Comparison of ENCODE assay signal across 19 mouse cellular contexts in the genomic region with DNA sequence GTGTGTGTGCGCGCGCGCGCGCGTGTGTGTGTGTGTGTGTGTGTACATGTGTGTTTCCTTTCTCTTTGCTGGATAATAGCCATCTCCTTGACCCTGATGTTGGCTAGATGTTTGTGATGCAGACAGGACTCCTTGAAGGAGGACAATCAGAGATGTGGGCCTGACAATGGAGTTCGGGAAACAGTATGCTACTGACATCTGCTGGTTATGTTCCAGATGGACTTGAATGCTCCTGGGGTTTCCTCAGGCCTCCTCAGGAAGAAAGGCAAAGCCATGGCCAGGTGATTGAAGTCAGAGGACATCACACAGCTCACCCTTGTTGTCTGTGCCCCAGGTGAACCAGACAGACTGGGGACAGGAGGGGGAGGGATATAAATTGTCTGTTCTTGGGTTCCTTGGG.
A peak's percentile ranks its signal among the peaks of the same experiment; 100 is the strongest.
DNase-seq lines count a peak whose midpoint lies in the region; ATAC-seq and TF ChIP-seq lines count a peak whose summit lies in the region.
"Had no signal": no experiment of that assay in that cellular context is flagged by ENCODE, and none has a peak within 500 bp of the region (broad histone marks: within the 10 kb centered on the region; RNA-seq: fewer than 3 reads in every experiment).

No protein-coding gene starts in this region.

- WGBS in heart, postnatal 0 days: 64% methylated on average over 8 of the region's 8 CpGs
- WGBS in lung, embryonic 14.5 days: 79% methylated on average over 8 of the region's 8 CpGs
- whole genome bisulfite sequencing in neural tube, embryonic 15.5 days: 93% methylated on average over 8 of the region's 8 CpGs

- H3K4me2 ChIP-seq in heart, postnatal 0 days (ENCODE audit: low read depth, low read length): no peak overlapping the region
- H3K4me2 ChIP-seq in lung, embryonic 14.5 days: no peak overlapping the region
- H3K4me2 ChIP-seq in neural tube, embryonic 15.5 days: no peak overlapping the region
- H3K4me2 ChIP-seq: heart, embryonic 12.5 days; hindbrain, embryonic 12.5 days; liver, embryonic 12.5 days; neural tube, embryonic 13.5 days had no signal

- no peak overlapping the region for H3K27ac ChIP-seq in heart, postnatal 0 days (ENCODE audit: low read depth)
- H3K27ac ChIP-seq in lung, embryonic 14.5 days (ENCODE audit: low read depth): no peak overlapping the region
- no peak overlapping the region for H3K27ac ChIP-seq in neural tube, embryonic 15.5 days (replicated peaks)
- H3K27ac ChIP-seq: hindbrain, embryonic 12.5 days; liver, embryonic 12.5 days; neural tube, embryonic 13.5 days had no signal

- H3K4me1 ChIP-seq in heart, postnatal 0 days (ENCODE audit: control insufficient read depth, insufficient read depth): no peaks in the 10 kb centered on the region
- no peaks in the 10 kb centered on the region for H3K4me1 ChIP-seq in lung, embryonic 14.5 days (ENCODE audit: insufficient read depth)
- no peaks in the 10 kb centered on the region for H3K4me1 ChIP-seq in neural tube, embryonic 15.5 days
- H3K4me1 ChIP-seq: heart, embryonic 12.5 days; hindbrain, embryonic 12.5 days; liver, embryonic 12.5 days; neural tube, embryonic 13.5 days had no signal

- no peak for TF ChIP-seq EP300 in heart, postnatal 0 days (IDR thresholded peaks at IDR 0.05; ENCODE audit: low read depth)

- H3K36me3 ChIP-seq in heart, postnatal 0 days (replicated peaks; ENCODE audit: control insufficient read depth, insufficient read depth, low read length): no peaks in the 10 kb centered on the region
- no peaks in the 10 kb centered on the region for H3K36me3 ChIP-seq in lung, embryonic 14.5 days (ENCODE audit: insufficient read depth)
- no peaks in the 10 kb centered on the region for H3K36me3 ChIP-seq in neural tube, embryonic 15.5 days
- H3K36me3 ChIP-seq: heart, embryonic 12.5 days; hindbrain, embryonic 12.5 days; liver, embryonic 12.5 days; neural tube, embryonic 13.5 days had no signal

- no peak overlapping the region for H3K9ac ChIP-seq in heart, postnatal 0 days (replicated peaks; ENCODE audit: low read depth, low read length)
- no peak overlapping the region for H3K9ac ChIP-seq in lung, embryonic 14.5 days
- H3K9ac ChIP-seq in neural tube, embryonic 15.5 days (replicated peaks): no peak overlapping the region
- H3K9ac ChIP-seq: heart, embryonic 12.5 days; hindbrain, embryonic 12.5 days; liver, embryonic 12.5 days; neural tube, embryonic 13.5 days had no signal

- intact Hi-C loops in heart, postnatal 25 days (cut with DNase I): no loop called here
- intact Hi-C loops in gastrocnemius, postnatal 14 days (cut with DNase I; ENCODE audit: low total_unique reads): no loop called here

- no peaks in the 10 kb centered on the region for H3K9me3 ChIP-seq in heart, postnatal 0 days (replicated peaks; ENCODE audit: control insufficient read depth, low read length)
- no peaks in the 10 kb centered on the region for H3K9me3 ChIP-seq in lung, embryonic 14.5 days (ENCODE audit: low read depth, low read length)
- no peaks in the 10 kb centered on the region for H3K9me3 ChIP-seq in neural tube, embryonic 15.5 days (replicated peaks)
- H3K9me3 ChIP-seq: heart, embryonic 12.5 days; hindbrain, embryonic 12.5 days; liver, embryonic 12.5 days; neural tube, embryonic 13.5 days had no signal

- no peak for DNase-seq in heart, postnatal 0 days (ENCODE audit: low spot score)
- DNase-seq in heart, postnatal 25 days (ENCODE audit: low spot score): no peak
- peak; percentile 44 for DNase-seq in lung, embryonic 14.5 days
- no peak for DNase-seq in lung, postnatal 10 days
- DNase-seq in ZHBTc4 (ENCODE audit: low read depth, low spot score): peak; percentile 26
- no peak for DNase-seq in gastrocnemius, postnatal 14 days
- DNase-seq: adrenal gland, adult 2 months; cerebellum, postnatal 14 days; gastrocnemius, postnatal 10 days; kidney, adult 18-20 months; lung, postnatal 36 days had no signal

- TF ChIP-seq CTCF in heart, postnatal 0 days (IDR thresholded peaks at IDR 0.05; ENCODE audit: low read depth): peak; percentile 41
- TF ChIP-seq CTCF in lung, embryonic 14.5 days (IDR thresholded peaks at IDR 0.05; ENCODE audit: low read depth): peak; percentile 47

- H3K4me3 ChIP-seq in heart, postnatal 0 days (ENCODE audit: low read depth, low read length): no peak overlapping the region
- H3K4me3 ChIP-seq in lung, embryonic 14.5 days (ENCODE audit: low read depth, low read length): no peak overlapping the region
- no peak overlapping the region for H3K4me3 ChIP-seq in neural tube, embryonic 15.5 days (replicated peaks)
- H3K4me3 ChIP-seq: heart, embryonic 12.5 days; hindbrain, embryonic 12.5 days; liver, embryonic 12.5 days; neural tube, embryonic 13.5 days had no signal

- H3K27me3 ChIP-seq in heart, postnatal 0 days (ENCODE audit: control insufficient read depth, insufficient read depth, low read length): no peaks in the 10 kb centered on the region
- no peaks in the 10 kb centered on the region for H3K27me3 ChIP-seq in lung, embryonic 14.5 days (ENCODE audit: insufficient read depth, low read length)
- H3K27me3 ChIP-seq in neural tube, embryonic 15.5 days (replicated peaks): no peaks in the 10 kb centered on the region
- H3K27me3 ChIP-seq: heart, embryonic 12.5 days; hindbrain, embryonic 12.5 days; liver, embryonic 12.5 days; neural tube, embryonic 13.5 days had no signal

- ATAC-seq in heart, postnatal 0 days (ENCODE audit: insufficient read depth, low read depth): no peak
- ATAC-seq in lung, embryonic 14.5 days (ENCODE audit: insufficient read depth): no peak
- 0 out of 2 replicates have a peak, but pooled peaks have one; percentile 13 for ATAC-seq in neutrophil, adult 5-6 weeks (ENCODE audit: extremely low read depth, insufficient number of reproducible peaks, low FRiP score, poor library complexity, severe bottlenecking)
- no peak for ATAC-seq in neural tube, embryonic 15.5 days (ENCODE audit: low FRiP score)
- ATAC-seq: forebrain, embryonic 16.5 days; liver, embryonic 12.5 days; midbrain, embryonic 16.5 days had no signal

Comparison
In these comparisons a context has a peak if more than half of its experiments do, and no peak if none do; other contexts are left out.
1. DNase-seq: peak in lung, embryonic 14.5 days (single experiment) and ZHBTc4 (single experiment); none in heart, postnatal 0 days (single experiment), heart, postnatal 25 days (single experiment), lung, postnatal 10 days (single experiment) and gastrocnemius, postnatal 14 days (single experiment).